Mouse (Mus musculus) G1E (cell line): ENCODE results near the gene Pmm2.

Experiments
- CTCF ChIP-seq: IDR thresholded peaks from 2 replicates; pipeline ENCODE4 v1.5.1; 2012; ENCODE audit warnings: low read depth, low read length, inconsistent platforms, mixed read lengths
- GATA1 ChIP-seq: IDR thresholded peaks from 2 replicates; pipeline ENCODE4 v1.6.1; 2012; ENCODE audit warnings: borderline replicate concordance, low read length, inconsistent platforms, mixed read lengths
- GATA2 ChIP-seq: IDR thresholded peaks from 2 replicates; pipeline ENCODE4 v1.6.1; 2012; ENCODE audit warnings: low read depth, low read length, inconsistent platforms, borderline replicate concordance
- POLR2AphosphoS5 ChIP-seq: IDR thresholded peaks from 2 replicates; pipeline ENCODE4 v1.6.1; 2012; ENCODE audit warnings: low read depth, low read length, inconsistent platforms; ENCODE audit not compliant: insufficient replicate concordance
- TAL1 ChIP-seq: conservative IDR thresholded peaks from 2 replicates; pipeline ENCODE4 v1.6.1; 2012; ENCODE audit warnings: low read depth, low read length, inconsistent platforms, mixed read lengths

- TF ChIP-seq TAL1, result no peak
- TF ChIP-seq CTCF, result no peak
- TF ChIP-seq POLR2AphosphoS5, result no peak
- no peak for TF ChIP-seq GATA2
- TF ChIP-seq GATA1, result no peak
These were observed 24.4 kb upstream of the Pmm2 start for GRCm38 (mm10) chr16:8613039-8613438.
